Mouse (Mus musculus) gastrocnemius, adult 18-20 months (tissue): ENCODE data around the gene Aktip. TPM values are rescaled to one million over a fixed set of nuclear protein-coding genes. Genes with fewer than 3 reads are reported as not detected.

Source experiments
- DNase-seq: peaks from one replicate; pipeline ENCODE4 v3.0.0; 2021; ENCODE audit warnings: low spot score
- long read RNA-seq, 2 experiments: library from polyadenylated mRNA; stranded (forward); transcript quantifications; one replicate each; pipeline ENCODE4 v2.0.0; 2021
- total RNA-seq, 2 experiments: library from RNA; stranded (reverse); gene quantifications; 2 replicates each; pipeline ENCODE4 v1.2.3; 2021

Gene Aktip
- 10 to 100 TPM; 58.7 to 71.0 TPM for total RNA-seq
- long read RNA-seq, experiment 1, transcript Aktip-205 (10 exons, 2,079 nt): major isoform, 81 of 165 reads
- long read RNA-seq, experiment 1, transcript Aktip-201 (10 exons, 1,171 nt): minor isoform, 48 of 165 reads
- long read RNA-seq, experiment 1, partial matches to known transcripts: 7 of 165 reads
- long read RNA-seq, experiment 1, other reads (novel, unspliced or antisense): 27 of 165 reads
- long read RNA-seq, experiment 2, transcript Aktip-201 (10 exons, 1,171 nt): minor isoform, 16 of 103 reads
- long read RNA-seq, experiment 2, transcript Aktip-205 (10 exons, 2,079 nt): major isoform, 62 of 103 reads
- long read RNA-seq, experiment 2, partial matches to known transcripts: 4 of 103 reads
- long read RNA-seq, experiment 2, other reads (novel, unspliced or antisense): 17 of 103 reads

GRCm38 (mm10) chr8:91199876-91200275 lies at the start of gene Aktip:
Aktip (minus strand) TSS chr8:91199976.
- no peak for DNase-seq

- DNase-seq: no peak
Observed at GRCm38 (mm10) chr8:91245821-91246454, 46.2 kb upstream of the Aktip start.

- DNase-seq: no peak
Observed at GRCm38 (mm10) chr8:91242721-91243120, 42.9 kb upstream of the Aktip start.

- DNase-seq: no peak
Observed at GRCm38 (mm10) chr8:91241873-91242519, 42.2 kb upstream of the Aktip start.

- no peak for DNase-seq
Observed at GRCm38 (mm10) chr8:91241371-91241770, 41.6 kb upstream of the Aktip start.

- no peak for DNase-seq
Observed at GRCm38 (mm10) chr8:91237191-91237590, 37.4 kb upstream of the Aktip start.

- DNase-seq: no peak
Observed at GRCm38 (mm10) chr8:91234097-91234496, 34.3 kb upstream of the Aktip start.

- DNase-seq: no peak
Observed at GRCm38 (mm10) chr8:91227421-91227841, 27.7 kb upstream of the Aktip start.

GRCm38 (mm10) chr8:91224227-91224626 lies 24.5 kb upstream of the Aktip start:
- no peak for DNase-seq

GRCm38 (mm10) chr8:91221841-91222240 lies 22.1 kb upstream of the Aktip start:
- DNase-seq: no peak

GRCm38 (mm10) chr8:91218271-91218670 lies 18.5 kb upstream of the Aktip start:
- peak; percentile 31 for DNase-seq

- DNase-seq: no peak
Observed at GRCm38 (mm10) chr8:91217062-91217905, 17.5 kb upstream of the Aktip start.

- no peak for DNase-seq
Observed at GRCm38 (mm10) chr8:91214287-91214686, 14.5 kb upstream of the Aktip start.

GRCm38 (mm10) chr8:91212948-91213347 lies 13.2 kb upstream of the Aktip start:
- no peak for DNase-seq

- no peak for DNase-seq
Observed at GRCm38 (mm10) chr8:91209658-91210057, 9.9 kb upstream of the Aktip start.

GRCm38 (mm10) chr8:91207676-91208075 lies 7.9 kb upstream of the Aktip start:
- DNase-seq: no peak

GRCm38 (mm10) chr8:91205897-91206296 lies 6.1 kb upstream of the Aktip start:
- no peak for DNase-seq

- DNase-seq: no peak
Observed at GRCm38 (mm10) chr8:91201184-91201583, 1.4 kb upstream of the Aktip start.

GRCm38 (mm10) chr8:91198036-91198435 lies 1.7 kb downstream of the Aktip start:
- no peak for DNase-seq

- DNase-seq: no peak
Observed at GRCm38 (mm10) chr8:91197233-91197632, 2.5 kb downstream of the Aktip start.

- no peak for DNase-seq
Observed at GRCm38 (mm10) chr8:91196661-91197060, 3.1 kb downstream of the Aktip start.
